Mouse (Mus musculus): Measurements from ENCODE around the gene Shisa3.
A peak's percentile ranks its signal among the peaks of the same experiment; 100 is the strongest.

Shisa3 gene

GRCm38 (mm10) chr5:67607804-67608673 lies at the start of gene Shisa3:
TSS of gene Shisa3 (plus strand) at chr5:67607882.
- DNase-seq: peak; percentile 60

- DNase-seq: no peak
Measured at GRCm38 (mm10) chr5:67558644-67559043, 49.0 kb upstream of the Shisa3 start.

DNA sequence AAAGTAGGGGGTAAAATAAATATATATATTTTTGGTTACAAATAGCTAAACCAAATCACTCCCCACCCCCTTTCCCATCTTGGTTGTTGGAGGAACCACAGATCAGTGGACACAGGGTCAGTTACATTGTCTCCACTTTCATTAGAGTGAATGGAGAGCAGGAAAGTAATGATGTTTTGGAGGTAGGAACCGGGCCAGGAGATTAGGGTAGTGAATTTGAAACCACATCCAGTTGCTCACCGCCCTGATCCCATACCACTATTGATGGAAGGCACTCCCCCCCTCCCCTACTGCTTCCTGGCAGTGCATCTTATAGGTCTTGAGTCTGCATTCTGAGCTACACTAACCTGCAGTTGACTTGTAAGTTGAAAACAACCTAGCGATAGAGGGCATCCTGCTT lies 48.6 kb upstream of the Shisa3 start:
- no peak for DNase-seq

DNA sequence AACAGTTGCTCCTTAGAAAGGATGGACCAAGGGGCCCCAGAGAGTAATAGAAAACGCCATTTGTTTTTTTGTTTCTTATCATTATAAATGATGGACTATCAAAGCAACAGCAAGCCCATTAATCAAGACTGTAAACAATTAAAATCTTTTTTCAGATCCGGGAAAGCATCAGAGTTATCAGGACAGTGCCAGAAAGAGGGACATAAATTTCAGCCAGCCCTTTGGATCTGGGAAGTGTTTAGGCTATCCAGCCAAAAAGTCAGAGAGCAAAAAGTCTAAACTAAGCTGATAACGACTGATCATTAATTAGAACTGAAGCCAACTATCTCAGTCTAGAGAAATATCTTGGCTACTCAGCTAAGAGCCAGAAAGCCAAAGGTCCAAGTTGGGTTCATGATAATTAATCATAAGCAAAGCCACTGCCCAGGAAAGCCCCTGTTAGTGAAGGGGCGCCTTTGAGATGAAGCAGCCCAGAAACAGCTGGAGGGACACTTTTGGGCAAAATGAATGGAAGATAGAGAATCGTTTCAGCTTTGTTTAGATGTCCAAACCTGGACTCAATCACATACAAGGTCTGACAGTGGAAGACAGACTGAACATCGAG lies 35.0 kb upstream of the Shisa3 start:
- DNase-seq: no peak

- DNase-seq: no peak
Measured at GRCm38 (mm10) chr5:67574039-67574438, 33.6 kb upstream of the Shisa3 start.

DNA sequence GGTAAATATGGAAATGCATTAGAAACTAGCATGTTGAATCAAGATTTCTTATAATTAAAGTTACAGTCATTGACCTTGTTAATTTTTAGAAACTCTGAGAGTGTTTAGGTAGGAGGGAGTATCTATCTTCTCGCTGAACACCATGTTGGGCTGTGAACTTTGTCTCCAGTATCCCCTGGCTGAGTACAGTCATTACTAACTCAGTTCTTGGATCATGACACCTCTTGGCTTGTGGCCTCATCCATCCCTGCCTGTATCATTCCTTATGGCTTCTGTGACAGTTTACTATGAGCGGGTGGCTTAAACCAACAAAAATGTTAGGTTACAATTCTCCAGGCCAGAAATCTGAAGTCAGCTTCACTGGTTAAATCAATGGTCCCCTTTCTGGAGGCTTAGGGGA lies 32.0 kb upstream of the Shisa3 start:
- DNase-seq: no peak

DNA sequence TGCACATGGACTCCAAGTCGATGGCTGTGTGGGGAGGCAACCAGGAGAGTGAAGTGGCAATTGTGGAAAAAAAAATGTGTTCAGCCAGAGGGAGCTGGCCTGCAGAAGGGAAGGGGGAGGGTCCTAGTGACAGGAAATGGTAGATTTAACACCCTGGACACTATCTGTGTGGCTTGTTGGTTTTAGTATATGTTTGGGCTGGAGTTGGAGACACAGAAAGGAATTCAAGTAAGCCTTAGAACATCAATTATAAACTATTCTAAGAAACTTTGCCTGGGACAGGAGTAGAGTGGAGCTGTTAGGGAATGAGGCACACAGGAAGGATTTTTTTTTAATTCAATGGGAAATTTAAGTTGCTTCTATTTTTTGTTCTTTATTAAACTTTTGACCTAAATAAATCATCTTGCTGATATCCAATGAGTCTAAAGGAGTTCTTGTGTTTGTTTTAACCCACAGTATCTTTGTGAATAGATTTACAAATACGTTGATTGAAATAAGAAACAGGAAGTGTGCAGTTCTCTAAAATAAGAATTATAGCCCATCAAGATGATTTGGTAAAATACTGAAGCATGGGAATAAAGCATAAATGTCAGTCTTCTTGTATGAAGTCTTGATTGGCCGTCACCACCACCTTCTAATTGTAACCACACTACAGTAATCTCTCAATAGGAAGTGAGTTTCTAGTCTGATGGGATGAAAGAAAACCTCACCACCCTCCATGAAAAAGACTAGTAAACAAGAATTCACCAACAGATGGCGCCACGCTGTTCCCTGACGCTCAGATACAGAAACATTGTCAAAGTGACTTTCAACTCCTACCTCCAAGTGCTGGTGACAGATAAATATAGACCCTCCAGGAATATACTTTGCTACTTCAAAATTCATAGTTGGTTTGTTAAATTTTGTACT lies 27.7 kb upstream of the Shisa3 start:
- no peak for DNase-seq

DNA sequence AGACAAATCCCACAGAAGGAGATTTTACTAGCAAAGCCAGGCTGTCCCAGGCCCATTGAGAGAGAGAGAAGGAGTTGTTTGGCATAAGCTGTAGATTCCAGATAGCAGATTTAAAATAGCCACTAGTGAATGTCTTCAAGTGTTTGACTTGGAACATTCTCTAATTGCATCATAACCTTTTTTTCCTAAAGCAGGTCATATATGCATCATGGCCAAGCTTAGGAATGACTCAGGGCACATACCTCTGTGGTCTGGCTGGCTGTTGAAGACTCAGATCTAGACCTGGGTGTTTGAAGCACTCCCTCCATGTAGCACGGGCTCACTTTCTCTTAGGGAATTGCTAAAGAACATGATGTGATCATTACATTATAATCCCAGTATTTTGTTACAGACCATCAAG lies 12.6 kb upstream of the Shisa3 start:
- no peak for DNase-seq

DNA sequence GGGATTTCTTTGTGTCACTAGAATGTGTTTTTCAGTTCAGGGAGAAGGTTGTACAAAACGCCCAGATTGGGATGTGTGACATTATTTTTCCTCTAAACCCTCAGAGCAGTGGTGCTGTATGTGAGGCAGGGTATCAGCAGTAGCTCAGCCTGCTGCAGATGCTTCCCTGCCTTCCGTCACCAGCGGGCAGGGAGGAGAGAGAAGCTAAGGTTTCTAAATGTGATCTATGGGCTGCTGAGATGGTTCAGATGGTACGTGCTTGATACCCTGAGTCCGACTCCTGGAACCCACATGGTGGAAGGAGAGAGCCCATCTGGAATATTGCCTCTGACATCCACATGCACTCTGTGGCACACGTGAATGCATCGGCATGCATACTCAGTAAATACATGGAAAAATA lies 12.1 kb upstream of the Shisa3 start:
- no peak for DNase-seq

DNA sequence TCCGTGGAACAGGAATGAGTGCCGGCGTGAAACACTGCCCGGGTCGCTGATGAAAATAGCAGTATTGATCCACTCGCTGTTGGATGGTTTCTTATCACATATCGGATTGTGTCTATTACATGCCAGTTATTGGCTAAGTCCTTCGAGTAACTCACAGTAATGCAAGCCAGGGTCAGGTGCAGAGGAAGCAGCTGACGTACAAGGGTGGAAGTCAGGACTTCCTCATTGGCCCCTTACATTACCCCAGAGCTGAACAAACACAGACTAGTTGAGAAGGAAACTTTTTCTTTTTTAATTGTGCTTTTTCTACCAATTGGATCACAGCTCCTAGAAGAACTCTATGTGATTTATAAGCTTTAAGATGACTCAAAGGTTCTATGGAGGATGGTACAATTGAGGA lies 7.7 kb upstream of the Shisa3 start:
- no peak for DNase-seq

- DNase-seq: no peak
Measured at GRCm38 (mm10) chr5:67605951-67606350, 1.7 kb upstream of the Shisa3 start.

- peak; percentile 55 for DNase-seq
Measured at GRCm38 (mm10) chr5:67606916-67607803, 522 bp upstream of the Shisa3 start.

DNA sequence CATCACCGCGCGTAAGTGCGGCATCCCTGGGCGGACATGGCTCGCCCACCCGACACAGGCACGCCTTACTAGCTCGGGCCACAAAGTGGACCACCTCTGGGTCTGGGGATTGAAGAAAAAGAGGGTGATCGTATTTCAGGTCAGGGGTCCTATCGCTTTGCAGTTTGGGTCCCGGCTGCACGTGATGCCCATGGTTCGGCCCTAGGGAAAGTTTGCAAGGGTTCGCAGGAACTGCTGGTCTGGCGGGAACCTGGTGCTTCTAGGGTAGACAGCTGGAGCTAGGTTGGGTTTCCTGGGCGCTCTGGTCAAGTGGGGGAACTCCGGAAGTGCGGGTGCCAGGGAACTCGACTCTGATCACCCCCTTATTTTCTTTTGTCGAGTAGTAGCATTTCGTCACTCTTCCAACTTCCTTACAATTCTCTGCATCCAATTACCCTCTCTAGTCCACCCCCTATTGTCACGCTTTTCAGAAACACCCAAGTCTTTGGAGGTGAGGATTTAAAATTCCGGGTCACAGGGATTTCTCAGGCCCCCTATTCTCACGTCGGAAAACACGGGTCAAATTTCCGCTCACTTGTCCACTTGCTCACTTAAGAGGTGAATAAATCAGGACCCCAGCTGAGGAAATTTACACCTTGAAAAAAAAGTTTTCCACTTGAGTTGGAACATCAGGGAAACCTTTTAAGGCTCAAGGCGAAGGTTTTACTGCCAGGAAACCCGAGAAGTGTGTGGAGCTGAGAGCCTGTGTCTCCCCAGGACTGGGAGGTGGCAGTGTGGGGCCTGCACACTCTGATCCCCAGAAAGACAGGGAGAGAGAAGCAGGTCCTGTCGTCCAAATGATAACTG lies 1.2 kb downstream of the Shisa3 start:
- DNase-seq: no peak

DNA sequence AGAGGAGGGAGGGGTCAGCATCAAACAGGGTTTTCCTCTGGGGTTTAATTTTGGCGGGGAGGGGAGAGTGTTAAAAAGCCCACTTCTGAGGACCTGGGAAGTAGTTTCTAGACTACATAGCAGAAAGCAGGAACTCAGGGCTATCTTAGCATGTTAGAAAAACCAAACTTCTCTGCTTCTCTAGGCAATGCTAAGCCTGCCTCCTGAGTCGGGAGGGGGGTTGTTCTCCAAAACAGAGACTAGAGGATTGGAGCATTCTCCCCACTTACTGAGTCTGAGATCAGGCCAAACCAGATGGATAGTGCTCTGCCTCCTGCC lies 1.8 kb downstream of the Shisa3 start:
- no peak for DNase-seq

DNA sequence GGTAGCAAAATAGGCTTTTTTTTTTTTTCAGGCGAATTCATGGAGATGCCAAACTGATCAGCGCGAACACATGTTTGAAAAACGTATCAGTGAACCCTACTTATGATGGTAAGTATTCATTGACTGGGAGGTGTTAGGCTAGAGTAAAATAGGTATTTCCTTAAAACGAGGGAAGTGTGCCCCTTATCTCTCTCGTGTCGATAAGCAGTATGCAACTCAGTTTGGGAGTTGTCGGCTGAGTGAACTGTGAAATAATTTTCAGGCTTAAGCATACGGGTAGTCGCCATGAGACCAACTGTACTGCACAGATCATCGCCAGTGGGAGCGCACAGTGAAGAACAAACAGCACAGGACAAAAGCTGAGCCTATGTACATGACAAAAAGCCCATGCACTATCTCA lies 13.5 kb downstream of the Shisa3 start:
- DNase-seq: no peak

- peak; percentile 1 for DNase-seq
Measured at GRCm38 (mm10) chr5:67628180-67628940, 20.7 kb downstream of the Shisa3 start.

GRCm38 (mm10) chr5:67629440-67629839 lies 21.8 kb downstream of the Shisa3 start:
- DNase-seq: no peak

- no peak for DNase-seq
Measured at GRCm38 (mm10) chr5:67629861-67630260, 22.2 kb downstream of the Shisa3 start.

- DNase-seq: no peak
Measured at GRCm38 (mm10) chr5:67631261-67631660, 23.6 kb downstream of the Shisa3 start.

GRCm38 (mm10) chr5:67633138-67633782 lies 25.6 kb downstream of the Shisa3 start:
- no peak for DNase-seq
